11 mouse cellular contexts compared by ENCODE assay signal in genomic region chr4:65252193-65252592, GRCm38 (mm10).
DNase-seq lines count a peak whose midpoint lies in the region; ATAC-seq and TF ChIP-seq lines count a peak whose summit lies in the region.
"Had no signal": no experiment of that assay in that cellular context is flagged by ENCODE, and none has a peak within 500 bp of the region (broad histone marks: within the 10 kb centered on the region; RNA-seq: fewer than 3 reads in every experiment).

No protein-coding gene starts in this region.

- no peak overlapping the region for H3K9ac ChIP-seq in lung, embryonic 14.5 days
- H3K9ac ChIP-seq in forebrain, postnatal 0 days, result no peak overlapping the region
- no peak overlapping the region for H3K9ac ChIP-seq in limb, embryonic 14.5 days (ENCODE audit: low read depth, low read length, severe bottlenecking)
- H3K9ac ChIP-seq: embryonic facial prominence, embryonic 15.5 days had no signal

- no peaks in the 10 kb centered on the region for H3K4me1 ChIP-seq in lung, embryonic 14.5 days (ENCODE audit: insufficient read depth)
- H3K4me1 ChIP-seq in forebrain, postnatal 0 days (ENCODE audit: insufficient read depth), result no peaks in the 10 kb centered on the region
- no peaks in the 10 kb centered on the region for H3K4me1 ChIP-seq in limb, embryonic 14.5 days (ENCODE audit: control insufficient read depth, insufficient read depth, low read length)

- no peak for TF ChIP-seq POLR2A in limb, embryonic 14.5 days (IDR thresholded peaks at IDR 0.05; ENCODE audit: borderline replicate concordance, extremely low read depth, insufficient read depth, insufficient read length)

- H3K9me3 ChIP-seq in lung, embryonic 14.5 days (ENCODE audit: low read depth, low read length), result no peaks in the 10 kb centered on the region
- no peaks in the 10 kb centered on the region for H3K9me3 ChIP-seq in forebrain, postnatal 0 days (ENCODE audit: low read length)
- no peaks in the 10 kb centered on the region for H3K9me3 ChIP-seq in limb, embryonic 14.5 days (ENCODE audit: control insufficient read depth, low read length)
- H3K9me3 ChIP-seq: embryonic facial prominence, embryonic 15.5 days had no signal

- no peak overlapping the region for H3K4me3 ChIP-seq in lung, embryonic 14.5 days (ENCODE audit: low read depth, low read length)
- no peak overlapping the region for H3K4me3 ChIP-seq in forebrain, postnatal 0 days (ENCODE audit: low read depth, low read length)
- no peak overlapping the region for H3K4me3 ChIP-seq in limb, embryonic 14.5 days (replicated peaks; ENCODE audit: low read length)
- H3K4me3 ChIP-seq: embryonic facial prominence, embryonic 15.5 days had no signal

- no peak overlapping the region for H3K27ac ChIP-seq in lung, embryonic 14.5 days (ENCODE audit: low read depth)
- no peak overlapping the region for H3K27ac ChIP-seq in forebrain, postnatal 0 days (ENCODE audit: low read depth, low read length)
- no peak overlapping the region for H3K27ac ChIP-seq in limb, embryonic 14.5 days (replicated peaks; ENCODE audit: low read depth, low read length)
- H3K27ac ChIP-seq: embryonic facial prominence, embryonic 15.5 days had no signal

- peak; percentile 8 for DNase-seq in lung, embryonic 14.5 days
- DNase-seq in lung, postnatal 4 days, result no peak
- peak; percentile 45 for DNase-seq in forebrain, postnatal 0 days
- DNase-seq in limb, embryonic 14.5 days (ENCODE audit: low spot score), result peak; percentile 6
- DNase-seq in retina, postnatal 1 day, result peak; percentile 10
- DNase-seq in spleen, adult 18-20 months, result no peak
- DNase-seq in thymus, adult 18-20 months, result no peak
- no peak for DNase-seq in adipocyte (ENCODE audit: low spot score)
- DNase-seq: lung, adult 18-20 months; right cerebral cortex, postnatal 25 days had no signal

- ATAC-seq in lung, embryonic 14.5 days (ENCODE audit: insufficient read depth), result no peak
- peak; percentile 64; the same call in 1 of the 2 replicates for ATAC-seq in forebrain, postnatal 0 days
- no peak for ATAC-seq in limb, embryonic 14.5 days (ENCODE audit: low FRiP score, low read depth)

- no peaks in the 10 kb centered on the region for H3K36me3 ChIP-seq in lung, embryonic 14.5 days (ENCODE audit: insufficient read depth)
- H3K36me3 ChIP-seq in forebrain, postnatal 0 days (ENCODE audit: insufficient read depth), result no peaks in the 10 kb centered on the region
- H3K36me3 ChIP-seq in limb, embryonic 14.5 days (ENCODE audit: control insufficient read depth, insufficient read depth, low read length), result no peaks in the 10 kb centered on the region
- H3K36me3 ChIP-seq: embryonic facial prominence, embryonic 15.5 days had no signal

- WGBS in lung, embryonic 14.5 days, result 11% methylated on average over 8 of the region's 8 CpGs
- WGBS in forebrain, postnatal 0 days, result 4% methylated on average over 8 of the region's 8 CpGs
- WGBS in limb, embryonic 14.5 days, result 4% methylated on average over 8 of the region's 8 CpGs

- H3K27me3 ChIP-seq in lung, embryonic 14.5 days (ENCODE audit: insufficient read depth, low read length), result no peaks in the 10 kb centered on the region
- H3K27me3 ChIP-seq in forebrain, postnatal 0 days (ENCODE audit: insufficient read depth, low read length), result no peaks in the 10 kb centered on the region
- H3K27me3 ChIP-seq in limb, embryonic 14.5 days (ENCODE audit: control insufficient read depth, insufficient read depth, low read length), result no peaks in the 10 kb centered on the region
- H3K27me3 ChIP-seq: embryonic facial prominence, embryonic 15.5 days had no signal

- no peak for TF ChIP-seq CTCF in lung, embryonic 14.5 days (IDR thresholded peaks at IDR 0.05; ENCODE audit: low read depth)
- TF ChIP-seq CTCF in forebrain, postnatal 0 days (IDR thresholded peaks at IDR 0.05; ENCODE audit: low read depth), result peak; percentile 14; the same call in 1 of the 2 replicates

- H3K4me2 ChIP-seq in lung, embryonic 14.5 days, result no peak overlapping the region
- H3K4me2 ChIP-seq in forebrain, postnatal 0 days (ENCODE audit: low read depth), result no peak overlapping the region
- H3K4me2 ChIP-seq in limb, embryonic 14.5 days (replicated peaks; ENCODE audit: low read depth, low read length, severe bottlenecking), result peak overlapping the region; percentile 24; the same call in 1 of the 2 replicates
- H3K4me2 ChIP-seq: embryonic facial prominence, embryonic 15.5 days had no signal

Comparison
In these comparisons a context has a peak if more than half of its experiments do, and no peak if none do; other contexts are left out.
1. DNase-seq: peak in lung, embryonic 14.5 days (single experiment), forebrain, postnatal 0 days (single experiment), limb, embryonic 14.5 days (single experiment) and retina, postnatal 1 day (single experiment); none in lung, postnatal 4 days (0 of 2), spleen, adult 18-20 months (0 of 2), thymus, adult 18-20 months (0 of 2) and adipocyte (single experiment).